Mouse (Mus musculus): ENCODE measurements around the gene Cmah.

Gene Cmah

GRCm38 (mm10) chr13:24419560-24420250 lies 92.5 kb downstream of the Cmah start:
- no peak for DNase-seq

DNA sequence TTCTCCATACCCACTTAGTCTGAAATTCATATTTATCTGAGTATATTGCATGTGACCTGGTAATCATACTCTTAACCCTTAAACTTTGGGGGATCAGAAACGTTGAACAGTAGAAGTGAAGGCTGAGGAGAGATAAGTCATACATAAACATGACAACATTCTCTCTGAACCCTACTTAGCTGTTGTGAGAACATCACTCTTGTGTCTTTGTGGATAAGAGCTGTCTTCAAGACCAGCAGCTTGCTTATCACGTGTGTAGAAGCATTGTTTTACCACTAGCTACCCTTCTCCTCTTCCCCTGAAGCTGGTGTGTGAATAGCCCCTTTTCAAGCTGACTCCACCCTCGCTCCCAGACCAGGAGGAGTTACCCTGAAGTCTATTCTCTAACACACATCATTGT lies 94.8 kb downstream of the Cmah start:
- DNase-seq: no peak

- no peak for DNase-seq
Measured at GRCm38 (mm10) chr13:24430215-24430614, 103.0 kb downstream of the Cmah start.

DNA sequence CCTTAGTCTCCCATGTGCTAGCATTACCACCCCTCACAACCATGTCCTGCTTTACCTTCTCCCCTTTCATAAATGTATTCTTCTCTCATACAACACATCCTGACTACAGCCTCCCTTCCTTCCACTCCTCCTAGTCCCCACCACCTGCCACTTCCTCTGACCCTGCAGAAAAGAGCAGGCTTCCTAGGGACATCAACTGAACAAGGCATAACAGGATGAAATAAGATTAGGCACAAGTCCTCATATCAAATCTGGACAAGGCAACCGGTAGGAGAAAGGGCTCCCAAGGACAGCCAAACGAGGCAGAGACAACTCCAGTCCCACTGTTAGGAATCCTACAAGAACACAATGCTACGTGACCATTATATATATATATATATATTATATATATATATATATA lies 104.4 kb downstream of the Cmah start:
- no peak for DNase-seq

DNA sequence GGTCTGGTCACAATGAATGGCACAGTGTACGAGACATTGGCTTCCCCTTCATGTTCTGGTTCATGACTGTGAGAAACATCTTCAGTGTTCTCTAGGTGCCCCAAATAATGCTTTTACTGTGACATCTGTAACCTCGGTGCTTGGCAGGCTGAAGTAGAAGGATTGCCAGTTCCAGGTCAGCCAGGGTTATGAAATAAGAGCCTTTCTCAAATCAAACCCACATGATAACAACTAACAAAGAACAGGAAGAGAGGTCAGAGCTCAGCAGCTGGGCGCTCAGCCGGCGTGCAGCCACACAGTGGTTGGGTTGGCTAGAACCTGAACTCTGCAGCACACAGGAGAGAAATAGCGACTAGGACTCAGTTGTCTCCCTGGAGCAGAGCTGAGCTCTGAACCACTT lies 115.1 kb downstream of the Cmah start:
- DNase-seq: peak; percentile 17 to 50

GRCm38 (mm10) chr13:24443763-24444347 lies 116.7 kb downstream of the Cmah start:
- DNase-seq: no peak

GRCm38 (mm10) chr13:24444709-24445108 lies 117.5 kb downstream of the Cmah start:
- DNase-seq: peak; percentile 18 to 38

GRCm38 (mm10) chr13:24445166-24445565 lies 118.0 kb downstream of the Cmah start:
- DNase-seq: no peak

- no peak for DNase-seq
Measured at GRCm38 (mm10) chr13:24446081-24446480, 118.9 kb downstream of the Cmah start.

DNA sequence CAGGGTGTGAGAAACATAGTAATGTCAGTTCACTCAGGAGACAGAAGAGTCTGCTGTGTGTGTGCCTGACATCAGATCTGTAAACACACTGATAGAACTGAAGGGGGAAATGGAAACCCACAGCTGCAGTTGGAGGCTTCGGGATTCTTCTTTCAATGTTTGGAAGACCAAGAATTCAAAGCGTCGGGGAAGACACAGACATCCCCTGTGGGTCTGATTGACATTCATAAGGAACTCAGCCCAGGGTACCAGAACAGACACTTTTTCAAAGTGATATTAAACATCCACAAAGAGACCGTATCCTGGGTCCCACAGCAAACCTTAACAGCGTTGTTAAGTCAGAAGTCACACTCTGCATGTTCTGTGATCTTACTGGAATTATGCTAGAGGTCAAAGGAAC lies 119.8 kb downstream of the Cmah start:
- DNase-seq: no peak

GRCm38 (mm10) chr13:24448578-24448977 lies 121.4 kb downstream of the Cmah start:
- DNase-seq: no peak

DNA sequence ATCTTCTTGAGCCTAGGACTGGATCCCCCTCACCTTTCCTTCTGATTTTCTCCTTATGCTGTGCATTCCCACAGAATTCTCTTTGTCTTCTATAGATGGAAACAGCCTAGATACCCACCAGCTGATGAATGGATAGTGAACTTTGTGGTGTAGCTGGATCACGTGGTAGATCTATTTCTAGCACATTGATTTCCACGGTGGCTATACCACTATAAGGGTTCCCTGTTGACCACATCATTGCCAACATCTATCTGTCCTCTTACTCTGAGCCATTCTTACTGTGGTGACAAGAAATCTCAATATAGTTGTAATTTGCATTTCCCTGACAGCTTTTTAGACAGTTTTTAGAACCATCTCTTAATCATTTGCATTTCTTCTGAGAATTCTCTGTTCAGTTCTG lies 124.3 kb downstream of the Cmah start:
- no peak for DNase-seq

DNA sequence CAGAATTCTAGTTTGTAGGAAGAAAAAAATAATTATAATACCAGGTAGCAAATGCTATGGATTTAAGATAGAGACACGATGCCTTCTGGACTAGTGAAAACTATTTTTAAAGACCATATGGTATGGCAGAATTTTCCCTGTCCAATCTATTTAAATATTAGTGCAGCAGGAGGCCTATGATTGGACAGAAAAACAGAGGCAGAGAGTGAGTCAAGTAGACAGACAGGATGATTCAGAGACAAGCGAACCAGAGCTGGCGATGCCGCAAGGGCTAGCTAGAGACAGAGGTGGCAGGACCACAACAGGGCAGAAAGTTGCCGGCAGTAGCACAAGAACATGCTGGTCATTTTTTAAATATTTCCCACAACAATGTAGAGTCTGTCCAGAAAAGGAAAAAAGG lies 126.5 kb downstream of the Cmah start:
- DNase-seq: no peak

- DNase-seq: no peak
Measured at GRCm38 (mm10) chr13:24456385-24456784, 129.2 kb downstream of the Cmah start.

GRCm38 (mm10) chr13:24460517-24460916 lies 133.3 kb downstream of the Cmah start:
- no peak for DNase-seq

GRCm38 (mm10) chr13:24463767-24464166 lies 136.6 kb downstream of the Cmah start:
- no peak for DNase-seq

- DNase-seq: no peak
Measured at GRCm38 (mm10) chr13:24466027-24466426, 138.8 kb downstream of the Cmah start.

DNA sequence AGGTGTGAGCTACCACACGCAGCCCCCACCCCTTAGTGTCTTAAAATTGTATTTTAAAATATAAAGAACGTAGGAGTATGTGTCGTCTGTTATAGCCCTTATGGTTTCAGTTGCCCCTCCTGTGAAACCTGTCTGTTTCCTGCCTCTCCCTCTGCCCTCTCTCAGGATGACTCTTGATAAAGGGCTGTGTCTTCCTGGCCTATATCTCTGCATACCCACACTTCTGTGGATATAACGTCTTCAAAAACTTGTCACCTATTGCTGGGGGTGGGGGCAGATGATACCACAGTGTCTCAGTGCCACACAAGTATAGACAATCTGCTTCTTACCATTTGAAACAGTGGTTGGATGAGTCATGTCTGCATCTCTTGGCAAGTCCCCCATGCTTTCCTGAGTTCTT lies 140.6 kb downstream of the Cmah start:
- no peak for DNase-seq

- no peak for DNase-seq
Measured at GRCm38 (mm10) chr13:24477564-24477963, 150.4 kb downstream of the Cmah start.

DNA sequence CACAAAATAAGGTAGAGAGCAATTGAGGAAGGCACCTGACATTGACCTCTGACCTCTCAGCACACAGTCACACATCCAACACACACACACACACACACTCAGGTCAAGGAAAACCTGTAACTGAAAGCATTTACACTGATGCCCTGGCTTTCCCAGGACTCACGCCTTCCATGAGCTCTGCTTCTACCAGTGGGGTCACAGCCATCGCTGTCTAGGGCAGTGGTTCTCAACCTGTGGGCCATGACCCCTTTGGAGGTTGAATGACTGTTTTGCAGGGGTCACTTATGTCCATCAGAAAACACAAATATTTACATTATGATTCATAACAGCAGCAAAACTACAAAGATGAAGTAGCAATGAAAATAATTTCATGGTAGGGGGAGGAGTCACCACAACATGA lies 152.3 kb downstream of the Cmah start:
- no peak for DNase-seq

GRCm38 (mm10) chr13:24480824-24481223 lies 153.6 kb downstream of the Cmah start:
- DNase-seq: no peak

DNA sequence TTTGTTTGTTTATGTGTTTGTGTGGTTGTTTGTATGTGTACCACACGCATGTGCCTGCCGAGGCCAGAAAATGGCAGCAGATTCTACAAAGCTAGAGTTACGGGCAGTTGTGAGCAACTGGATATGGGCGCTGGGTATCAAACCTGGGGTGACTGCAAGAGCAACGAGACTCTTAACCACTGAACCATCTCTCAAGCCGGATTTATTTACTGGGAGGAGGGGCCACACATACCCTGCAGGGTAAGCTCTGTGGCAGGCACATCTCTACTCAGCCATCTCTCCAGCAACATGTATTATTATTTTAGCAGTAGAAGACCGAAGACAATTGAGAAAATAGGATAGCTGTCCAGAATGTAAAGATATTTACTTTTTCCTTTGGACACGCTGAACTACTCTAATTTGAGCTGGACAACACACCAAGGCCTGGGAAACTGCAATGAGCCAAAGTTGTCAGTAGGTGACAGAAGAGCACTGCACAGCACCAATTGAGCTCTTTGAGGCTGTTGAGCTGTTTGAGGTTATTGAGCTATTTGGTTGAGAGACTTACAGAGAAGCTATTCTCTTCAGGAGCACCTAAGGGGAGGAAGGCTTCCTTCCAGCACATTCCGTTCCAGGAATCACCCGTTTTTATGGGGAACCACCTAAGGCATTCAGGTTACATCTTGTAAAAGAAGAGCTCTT lies 154.6 kb downstream of the Cmah start:
- peak in 1 of 2 experiments; percentile 49 for DNase-seq

- DNase-seq: no peak
Measured at GRCm38 (mm10) chr13:24483691-24484090, 156.5 kb downstream of the Cmah start.

DNA sequence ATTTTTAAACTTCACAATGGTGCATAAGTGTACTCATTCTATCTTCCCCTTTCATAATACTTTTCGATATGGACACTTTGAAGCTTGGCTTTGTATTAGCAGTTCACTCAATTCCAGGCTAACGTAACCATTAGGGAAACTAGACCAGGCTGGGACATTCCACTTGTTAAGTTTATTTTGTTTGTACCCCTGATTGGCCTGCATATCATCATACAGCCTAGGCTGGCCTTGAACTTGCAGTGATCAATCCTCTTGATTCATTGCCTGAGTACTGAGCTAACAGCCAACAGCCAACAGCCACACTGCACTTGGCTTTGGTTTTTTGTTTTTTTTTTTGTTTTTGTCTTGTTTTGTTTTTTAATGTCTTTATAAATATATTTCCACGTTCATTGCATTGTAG lies 157.6 kb downstream of the Cmah start:
- DNase-seq: no peak
